Mouse (Mus musculus): ENCODE measurements around the gene Lmx1b. TPM values are rescaled to one million over a fixed set of nuclear protein-coding genes. Genes with fewer than 3 reads are reported as not detected.
A peak's percentile ranks its signal among the peaks of the same experiment; 100 is the strongest.

Lmx1b gene
- polyA plus RNA-seq, 1 experiment from 2014 or later, result not detected

DNA sequence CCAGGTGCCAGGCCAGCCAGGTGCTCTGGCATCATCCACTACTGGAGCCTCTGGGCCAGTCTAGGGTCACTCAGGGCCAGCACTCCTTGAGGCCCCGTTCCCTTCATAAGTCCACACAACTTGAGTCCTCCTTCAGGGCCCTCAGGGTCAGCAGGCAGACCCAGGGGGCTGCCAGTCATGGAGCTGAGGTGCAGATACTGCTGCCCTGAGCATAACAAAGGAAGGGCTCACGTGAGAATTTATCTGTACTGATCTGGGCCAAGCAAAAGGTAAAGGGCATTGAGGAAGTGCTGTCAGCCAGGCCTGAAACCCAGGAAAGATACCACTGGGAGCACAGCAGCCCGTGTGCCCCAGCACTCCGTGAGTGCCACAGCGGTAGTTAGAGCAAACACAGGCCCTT lies 7.1 kb downstream of the Lmx1b start:
- no peak overlapping the region for H3K4me3 ChIP-seq (ENCODE audit: low read depth, low read length)
- WGBS, result 4% methylated on average over 5 of the region's 5 CpGs
- no peaks in the 10 kb centered on the region for H3K9me3 ChIP-seq (ENCODE audit: control insufficient read depth, low read length)
- H3K27ac ChIP-seq (ENCODE audit: low read depth), result no peak overlapping the region
- no peak overlapping the region for H3K9ac ChIP-seq (ENCODE audit: low read length)
- no peaks in the 10 kb centered on the region for H3K4me1 ChIP-seq (replicated peaks; ENCODE audit: control insufficient read depth, insufficient read depth, low read length)
- peaks cover 99% of the 10 kb centered on the region for H3K27me3 ChIP-seq (replicated peaks; ENCODE audit: control insufficient read depth, insufficient read depth, low read length)
- no peak overlapping the region for H3K4me2 ChIP-seq (ENCODE audit: low read length)
- ATAC-seq (replicated peaks; ENCODE audit: low FRiP score, low TSS enrichment, low read depth), result no peak
- H3K36me3 ChIP-seq (ENCODE audit: control insufficient read depth, insufficient read depth, low read length), result no peaks in the 10 kb centered on the region
- no peak for DNase-seq (ENCODE audit: low spot score)

DNA sequence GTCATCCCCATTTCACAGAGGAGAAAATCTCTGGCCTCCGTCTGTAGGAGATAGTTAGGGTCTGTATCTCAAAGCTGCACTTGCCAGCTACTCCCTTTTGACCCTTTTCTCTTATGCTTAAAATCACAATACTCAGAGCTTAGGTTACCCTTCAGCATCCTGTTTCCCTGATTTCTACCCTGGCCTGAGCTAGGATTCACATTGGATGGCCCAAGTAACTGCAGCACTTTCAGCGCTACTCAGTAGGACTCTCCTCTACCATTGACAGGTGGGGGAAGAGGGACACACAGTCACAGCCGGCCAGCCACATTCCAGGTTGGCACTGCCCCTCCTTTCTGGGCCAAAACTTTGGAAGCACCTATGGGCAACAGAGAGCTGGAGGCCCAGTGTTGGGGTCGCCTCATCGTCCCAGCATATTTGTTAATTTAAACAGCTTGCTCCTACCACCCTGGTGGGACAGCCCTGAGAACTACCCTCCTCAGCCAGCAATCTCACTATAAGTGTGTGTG lies 7.7 kb downstream of the Lmx1b start:
- no peak overlapping the region for H3K4me2 ChIP-seq (ENCODE audit: low read length)
- WGBS, result 8% methylated on average over 5 of the region's 5 CpGs

DNA sequence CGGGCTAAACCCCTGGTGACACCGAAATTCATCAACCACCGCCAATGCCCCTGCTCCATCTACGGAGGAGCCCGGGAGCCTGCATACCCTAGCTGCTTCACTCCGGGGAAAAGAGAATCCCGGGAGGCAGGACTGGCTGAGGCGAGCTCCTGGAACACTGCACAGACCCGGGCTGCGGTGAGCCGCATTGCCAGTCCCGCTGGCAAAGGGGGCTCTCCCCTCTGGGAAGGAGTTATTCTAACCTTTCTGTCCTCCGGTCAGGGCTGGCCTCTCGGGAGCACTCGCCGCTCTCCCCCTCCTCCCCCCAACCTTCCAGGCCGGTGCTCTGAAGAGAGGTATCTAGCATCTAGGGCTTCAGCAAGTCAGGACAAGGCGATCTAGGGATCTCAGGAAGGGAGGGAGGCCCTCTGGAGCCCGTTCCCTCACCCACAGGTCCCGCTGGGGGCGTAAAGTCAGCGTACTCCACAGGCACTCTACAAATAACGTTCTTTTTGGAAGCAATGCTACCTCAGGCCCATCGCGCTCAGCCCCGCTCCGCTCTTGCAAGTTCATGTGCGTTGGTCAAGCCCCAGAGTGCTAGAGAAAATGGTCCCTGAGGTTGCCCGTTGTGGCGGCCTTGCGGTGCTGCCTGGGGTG lies 8.5 kb downstream of the Lmx1b start:
- Histone ChIP-seq H3K9ac (ENCODE audit: low read length) (no peak overlapping the region), H3K27ac (ENCODE audit: low read depth) (no peak overlapping the region), H3K4me1 (replicated peaks; ENCODE audit: control insufficient read depth, insufficient read depth, low read length) (peaks cover 4% of the 10 kb centered on the region; the same call in 1 of the 2 replicates), H3K36me3 (ENCODE audit: control insufficient read depth, insufficient read depth, low read length) (no peaks in the 10 kb centered on the region), H3K4me2 (ENCODE audit: low read length) (no peak overlapping the region), H3K27me3 (replicated peaks; ENCODE audit: control insufficient read depth, insufficient read depth, low read length) (peaks cover 99% of the 10 kb centered on the region), H3K4me3 (ENCODE audit: low read depth, low read length) (no peak overlapping the region), H3K9me3 (ENCODE audit: control insufficient read depth, low read length) (no peaks in the 10 kb centered on the region)
- WGBS, result 2% methylated on average over 31 of the region's 31 CpGs
- DNase-seq (ENCODE audit: low spot score) (peak; percentile 63), ATAC-seq (replicated peaks; ENCODE audit: low FRiP score, low TSS enrichment, low read depth) (no peak)

More for the DNA sequence above, 7.7 kb downstream of the Lmx1b start:
- H3K4me3 ChIP-seq (ENCODE audit: low read depth, low read length), result no peak overlapping the region
- H3K9me3 ChIP-seq (ENCODE audit: control insufficient read depth, low read length), result no peaks in the 10 kb centered on the region
- no peak for DNase-seq (ENCODE audit: low spot score)
- no peak for ATAC-seq (replicated peaks; ENCODE audit: low FRiP score, low TSS enrichment, low read depth)
- no peaks in the 10 kb centered on the region for H3K36me3 ChIP-seq (ENCODE audit: control insufficient read depth, insufficient read depth, low read length)
- H3K27me3 ChIP-seq (replicated peaks; ENCODE audit: control insufficient read depth, insufficient read depth, low read length), result peaks cover 99% of the 10 kb centered on the region
- no peaks in the 10 kb centered on the region for H3K4me1 ChIP-seq (replicated peaks; ENCODE audit: control insufficient read depth, insufficient read depth, low read length)
- no peak overlapping the region for H3K27ac ChIP-seq (ENCODE audit: low read depth)
- no peak overlapping the region for H3K9ac ChIP-seq (ENCODE audit: low read length)

DNA sequence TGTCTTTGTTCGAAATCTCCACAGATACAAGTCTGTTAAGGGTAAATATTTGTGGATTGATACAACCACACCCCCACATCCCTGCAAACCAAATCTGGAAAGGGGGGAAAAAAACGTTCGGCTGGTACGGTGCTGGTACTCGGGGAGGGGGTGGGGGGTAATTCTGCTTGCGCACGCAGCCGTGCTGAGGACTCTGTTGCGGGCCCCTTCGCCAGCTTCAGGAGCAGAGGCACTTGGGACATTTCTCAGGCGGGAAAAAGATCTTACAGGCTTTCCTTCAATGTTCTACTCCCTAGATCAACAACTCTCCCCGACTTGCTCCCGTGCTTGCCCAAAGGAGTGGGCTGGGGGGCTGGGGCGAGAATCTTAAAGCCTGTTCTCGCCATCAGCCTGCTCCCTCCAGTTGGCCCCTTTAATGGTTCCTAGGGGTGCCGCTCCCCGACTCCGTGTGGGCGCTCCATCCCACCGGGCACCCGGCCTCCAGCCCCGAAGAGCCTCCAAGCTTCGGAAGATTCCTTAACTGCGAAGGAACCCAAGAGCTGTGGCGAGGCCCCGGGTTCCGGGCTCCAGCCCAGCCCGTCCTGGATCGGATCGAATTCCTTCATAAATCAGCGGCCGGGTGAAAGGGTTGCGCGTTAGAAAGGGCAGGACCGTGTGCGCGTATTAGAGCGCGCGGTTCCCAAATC lies 9.1 kb downstream of the Lmx1b start:
- peaks cover 99% of the 10 kb centered on the region for H3K27me3 ChIP-seq (replicated peaks; ENCODE audit: control insufficient read depth, insufficient read depth, low read length)
- no peaks in the 10 kb centered on the region for H3K36me3 ChIP-seq (ENCODE audit: control insufficient read depth, insufficient read depth, low read length)
- H3K9ac ChIP-seq (ENCODE audit: low read length), result no peak overlapping the region
- no peaks in the 10 kb centered on the region for H3K9me3 ChIP-seq (ENCODE audit: control insufficient read depth, low read length)
- WGBS, result under 1% methylated on average over 40 of the region's 40 CpGs
- no peak for DNase-seq (ENCODE audit: low spot score)
- no peak overlapping the region for H3K4me3 ChIP-seq (ENCODE audit: low read depth, low read length)
- no peak for ATAC-seq (replicated peaks; ENCODE audit: low FRiP score, low TSS enrichment, low read depth)
- H3K4me2 ChIP-seq (ENCODE audit: low read length), result no peak overlapping the region
- H3K27ac ChIP-seq (ENCODE audit: low read depth), result no peak overlapping the region
- H3K4me1 ChIP-seq (replicated peaks; ENCODE audit: control insufficient read depth, insufficient read depth, low read length), result peaks cover 6% of the 10 kb centered on the region; the same call in 1 of the 2 replicates

DNA sequence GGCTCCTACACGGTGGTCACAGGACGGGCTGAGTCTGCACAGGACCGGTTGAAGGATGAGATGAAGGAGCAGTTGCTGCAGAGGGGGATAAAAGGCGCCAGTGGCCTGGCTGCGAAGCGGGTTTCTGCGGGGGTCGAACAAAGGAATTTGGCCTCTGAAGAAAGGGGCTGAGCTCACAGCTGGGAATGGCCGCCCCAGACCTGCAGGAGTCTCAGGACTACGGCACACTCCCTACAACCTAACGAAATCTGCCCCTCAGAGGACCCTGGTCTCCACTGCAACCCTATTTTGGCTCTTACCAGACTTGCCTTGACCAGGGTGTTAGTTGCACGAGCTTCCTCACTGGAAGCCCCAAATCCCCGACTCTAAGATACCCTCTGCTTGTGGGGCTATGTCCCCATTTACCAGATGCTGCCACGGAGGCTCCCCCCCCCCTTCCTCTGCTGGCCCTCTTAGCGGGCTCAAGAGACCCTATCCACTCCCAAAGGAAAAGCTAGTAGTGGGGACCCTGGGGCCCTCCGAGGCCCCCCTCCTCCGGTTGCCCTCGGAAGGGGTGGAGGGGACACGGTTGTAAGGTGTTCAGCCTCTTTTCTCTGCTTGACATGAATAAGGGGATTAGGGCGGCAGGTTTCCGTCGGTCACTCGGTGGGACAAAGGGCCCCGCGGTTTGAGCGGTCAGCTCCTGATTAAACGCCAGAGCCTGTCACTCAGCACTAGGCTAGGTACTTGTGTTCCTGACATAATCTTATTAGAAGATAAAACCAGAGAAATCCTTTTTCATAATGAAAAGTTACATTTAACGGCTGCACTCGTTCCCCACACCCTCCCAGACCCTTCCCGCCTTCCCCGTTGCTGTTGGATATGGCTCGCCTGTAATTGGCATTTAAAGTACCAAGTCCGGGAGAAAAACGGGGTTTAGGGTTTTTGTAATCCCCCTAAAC lies 10.0 kb downstream of the Lmx1b start:
- DNase-seq (ENCODE audit: low spot score) (peak; percentile 78), ATAC-seq (replicated peaks; ENCODE audit: low FRiP score, low TSS enrichment, low read depth) (no peak)
- Histone ChIP-seq H3K9me3 (ENCODE audit: control insufficient read depth, low read length) (no peaks in the 10 kb centered on the region), H3K27me3 (replicated peaks; ENCODE audit: control insufficient read depth, insufficient read depth, low read length) (peaks cover 99% of the 10 kb centered on the region), H3K27ac (ENCODE audit: low read depth) (no peak overlapping the region), H3K36me3 (ENCODE audit: control insufficient read depth, insufficient read depth, low read length) (no peaks in the 10 kb centered on the region), H3K4me1 (replicated peaks; ENCODE audit: control insufficient read depth, insufficient read depth, low read length) (peaks cover 6% of the 10 kb centered on the region; the same call in 1 of the 2 replicates), H3K4me3 (ENCODE audit: low read depth, low read length) (no peak overlapping the region), H3K4me2 (ENCODE audit: low read length) (no peak overlapping the region), H3K9ac (ENCODE audit: low read length) (no peak overlapping the region)
- 2% methylated on average over 34 of the region's 34 CpGs for WGBS

DNA sequence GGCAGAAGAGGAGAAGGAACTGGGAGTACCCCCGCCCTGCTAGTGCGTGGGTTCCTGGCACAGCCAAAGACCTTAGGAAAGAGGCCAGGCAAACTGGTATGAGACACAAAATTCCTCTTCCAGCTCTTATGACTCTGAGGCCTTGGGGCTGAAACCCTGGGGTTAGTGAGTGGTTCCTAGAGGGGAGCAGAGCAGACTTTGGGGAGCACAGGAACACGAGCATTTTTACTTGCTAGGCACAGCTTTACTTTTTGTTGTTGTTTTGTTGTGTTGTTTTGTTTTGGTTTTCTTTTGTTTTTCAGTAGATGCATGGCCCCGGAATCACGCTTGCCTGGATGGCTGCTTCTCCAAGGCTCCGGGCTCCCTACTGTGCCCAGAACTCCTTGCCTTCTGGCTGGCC lies 10.7 kb downstream of the Lmx1b start:
- no peak for DNase-seq (ENCODE audit: low spot score)

DNA sequence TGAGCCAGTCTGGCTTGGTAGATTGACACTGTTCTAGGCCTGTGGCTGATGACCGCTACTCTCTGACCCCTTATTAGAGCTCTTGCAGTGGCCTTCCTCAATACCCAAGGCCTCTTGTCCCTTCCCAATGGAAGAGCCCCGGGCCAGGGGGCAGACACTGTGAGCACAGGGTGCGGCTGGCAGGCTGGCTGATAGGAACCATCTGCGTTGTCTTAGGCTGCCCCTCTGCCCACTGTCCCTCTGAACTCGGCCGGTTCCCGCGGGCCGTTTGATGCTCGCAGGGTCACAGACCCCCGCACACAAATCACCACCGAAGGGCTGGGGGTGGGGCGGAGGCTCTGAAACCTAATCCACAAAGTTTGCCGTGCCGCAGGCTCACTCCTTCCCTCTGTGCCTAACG lies 11.5 kb downstream of the Lmx1b start:
- H3K27ac ChIP-seq (ENCODE audit: low read depth), result no peak overlapping the region
- no peak overlapping the region for H3K9ac ChIP-seq (ENCODE audit: low read length)
- DNase-seq (ENCODE audit: low spot score) (no peak), ATAC-seq (replicated peaks; ENCODE audit: low FRiP score, low TSS enrichment, low read depth) (no peak)
- no peak overlapping the region for H3K4me2 ChIP-seq (ENCODE audit: low read length)
- no peak overlapping the region for H3K4me3 ChIP-seq (ENCODE audit: low read depth, low read length)
- peaks cover 96% of the 10 kb centered on the region for H3K27me3 ChIP-seq (replicated peaks; ENCODE audit: control insufficient read depth, insufficient read depth, low read length)
- 1% methylated on average over 16 of the region's 16 CpGs for WGBS
- no peaks in the 10 kb centered on the region for H3K9me3 ChIP-seq (ENCODE audit: control insufficient read depth, low read length)
- peaks cover 6% of the 10 kb centered on the region; the same call in 1 of the 2 replicates for H3K4me1 ChIP-seq (replicated peaks; ENCODE audit: control insufficient read depth, insufficient read depth, low read length)
- H3K36me3 ChIP-seq (ENCODE audit: control insufficient read depth, insufficient read depth, low read length), result no peaks in the 10 kb centered on the region

More for the DNA sequence above, 10.7 kb downstream of the Lmx1b start:
- no peak overlapping the region for H3K27ac ChIP-seq (ENCODE audit: low read depth)
- peaks cover 99% of the 10 kb centered on the region for H3K27me3 ChIP-seq (replicated peaks; ENCODE audit: control insufficient read depth, insufficient read depth, low read length)
- no peaks in the 10 kb centered on the region for H3K9me3 ChIP-seq (ENCODE audit: control insufficient read depth, low read length)
- WGBS, result 15% methylated on average over 6 of the region's 6 CpGs
- no peak for ATAC-seq (replicated peaks; ENCODE audit: low FRiP score, low TSS enrichment, low read depth)
- H3K9ac ChIP-seq (ENCODE audit: low read length), result no peak overlapping the region
- H3K4me3 ChIP-seq (ENCODE audit: low read depth, low read length), result no peak overlapping the region
- no peak overlapping the region for H3K4me2 ChIP-seq (ENCODE audit: low read length)
- no peaks in the 10 kb centered on the region for H3K36me3 ChIP-seq (ENCODE audit: control insufficient read depth, insufficient read depth, low read length)
- peaks cover 6% of the 10 kb centered on the region; the same call in 1 of the 2 replicates for H3K4me1 ChIP-seq (replicated peaks; ENCODE audit: control insufficient read depth, insufficient read depth, low read length)

DNA sequence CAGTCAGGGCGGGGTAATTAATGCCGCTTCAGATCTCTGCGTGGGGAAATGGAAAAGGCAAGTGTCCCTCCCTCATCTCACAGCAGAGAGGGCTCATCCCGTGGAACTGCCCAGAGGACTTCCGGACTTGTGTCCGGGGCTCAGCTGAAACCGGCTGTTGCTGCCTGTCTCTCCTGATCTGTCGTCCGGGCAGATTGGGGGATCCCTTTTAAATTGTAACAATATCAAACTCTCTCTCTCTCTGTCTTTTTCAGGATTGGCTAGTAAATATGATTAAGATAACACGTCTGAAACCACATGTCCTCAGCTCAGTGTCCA lies 13.3 kb downstream of the Lmx1b start:
- H3K9ac ChIP-seq (ENCODE audit: low read length), result no peak overlapping the region
- H3K27me3 ChIP-seq (replicated peaks; ENCODE audit: control insufficient read depth, insufficient read depth, low read length), result peaks cover 80% of the 10 kb centered on the region
- ATAC-seq (replicated peaks; ENCODE audit: low FRiP score, low TSS enrichment, low read depth) (no peak), DNase-seq (ENCODE audit: low spot score) (no peak)
- H3K4me2 ChIP-seq (ENCODE audit: low read length), result no peak overlapping the region
- H3K9me3 ChIP-seq (ENCODE audit: control insufficient read depth, low read length), result no peaks in the 10 kb centered on the region
- no peaks in the 10 kb centered on the region for H3K36me3 ChIP-seq (ENCODE audit: control insufficient read depth, insufficient read depth, low read length)
- 16% methylated on average over 10 of the region's 10 CpGs for WGBS
- H3K4me1 ChIP-seq (replicated peaks; ENCODE audit: control insufficient read depth, insufficient read depth, low read length), result peaks cover 6% of the 10 kb centered on the region; the same call in 1 of the 2 replicates
- H3K4me3 ChIP-seq (ENCODE audit: low read depth, low read length), result no peak overlapping the region
- no peak overlapping the region for H3K27ac ChIP-seq (ENCODE audit: low read depth)

Data from intestine, embryonic 14.5 days (tissue).